Mouse (Mus musculus) left cerebral cortex, adult 11 months (tissue): ENCODE measurements at regions not wholly inside any gene's neighbourhood (a gene's known extent, or its start where the extent isn't known, plus 50 kb on each side); places are given as distances from the start of the nearest gene placed in this dataset.
"Not testable (repeated sequence)": the region's sequence is repeated elsewhere in the genome, so short reads cannot be mapped to it uniquely, and the experiment has no call there.

ENCODE experiments used
- DNase-seq: peaks from one replicate; pipeline ENCODE4 v3.0.0; 2022; ENCODE audit warnings: low spot score

- DNase-seq, result no peak
Observed at GRCm38 (mm10) chr1:117354624-117355023, 342.3 kb upstream of the Gm28363 start.

- no peak for DNase-seq
Observed at GRCm38 (mm10) chr1:117356418-117357194, 340.3 kb upstream of the Gm28363 start.

- no peak for DNase-seq
Observed at GRCm38 (mm10) chr1:117364066-117364465, 332.9 kb upstream of the Gm28363 start.

GRCm38 (mm10) chr1:117412349-117412748 is 284.6 kb upstream of the Gm28363 start:
- DNase-seq, result no peak

GRCm38 (mm10) chr1:117457736-117458135 is 239.2 kb upstream of the Gm28363 start:
- no peak for DNase-seq

- not testable (repeated sequence) for DNase-seq
Observed at GRCm38 (mm10) chr1:117458156-117458850, 238.6 kb upstream of the Gm28363 start.

- not testable (repeated sequence) for DNase-seq
Observed at GRCm38 (mm10) chr1:117459126-117459525, 237.8 kb upstream of the Gm28363 start.

- DNase-seq, result no peak
Observed at GRCm38 (mm10) chr1:117490176-117490575, 206.8 kb upstream of the Gm28363 start.

GRCm38 (mm10) chr1:117497003-117497402 is 199.9 kb upstream of the Gm28363 start:
- DNase-seq, result no peak

GRCm38 (mm10) chr1:117519498-117520032 is 177.4 kb upstream of the Gm28363 start:
- DNase-seq, result peak; percentile 6
